Mouse (Mus musculus) lung, adult 2 months (tissue): ENCODE data around the gene Pitx1.

Experiments
- CTCF ChIP-seq: fragments of 200-500 bp; IDR thresholded peaks from 2 replicates; pipeline ENCODE4 v1.5.1; 2011; ENCODE audit warnings: mild to moderate bottlenecking, low read length, control low read depth; ENCODE audit not compliant: insufficient read depth
- POLR2A ChIP-seq: fragments of 200-500 bp; IDR thresholded peaks from 2 replicates; pipeline ENCODE4 v1.6.1; 2011; ENCODE audit warnings: low read depth, mild to moderate bottlenecking, control low read depth, low read length, borderline replicate concordance; ENCODE audit errors: extremely low read depth

- no peak for TF ChIP-seq POLR2A
- TF ChIP-seq CTCF = no peak
Measured at GRCm38 (mm10) chr13:55840223-55840622, 4.2 kb upstream of the Pitx1 start.
